Comparison of ENCODE assay signal across 11 mouse cellular contexts in genomic region chr2:32627266-32628043, GRCm38 (mm10). TPM values are rescaled to one million over a fixed set of nuclear protein-coding genes. Genes with fewer than 3 reads are reported as not detected.
DNase-seq lines count a peak whose midpoint lies in the region; ATAC-seq and TF ChIP-seq lines count a peak whose summit lies in the region.
"Had no signal": no experiment of that assay in that cellular context is flagged by ENCODE, and none has a peak within 500 bp of the region (broad histone marks: within the 10 kb centered on the region; RNA-seq: fewer than 3 reads in every experiment).

No protein-coding gene starts in this region.

- peak overlapping the region; percentile 87 for H3K9ac ChIP-seq in heart, embryonic 13.5 days
- peak overlapping the region; percentile 47; the same call in 1 of the 2 replicates for H3K9ac ChIP-seq in midbrain, embryonic 16.5 days (ENCODE audit: low read depth, low read length)
- H3K9ac ChIP-seq in midbrain, embryonic 11.5 days (ENCODE audit: low read length), result no peak overlapping the region
- no peak overlapping the region for H3K9ac ChIP-seq in hindbrain, embryonic 15.5 days
- no peak overlapping the region for H3K9ac ChIP-seq in stomach, postnatal 0 days (ENCODE audit: low read length)
- H3K9ac ChIP-seq: liver, embryonic 15.5 days had no signal

- WGBS in heart, embryonic 13.5 days, result 58% methylated on average over 19 of the region's 20 CpGs
- WGBS in midbrain, embryonic 16.5 days, result 74% methylated on average over 19 of the region's 20 CpGs
- 65% methylated on average over 19 of the region's 20 CpGs for WGBS in midbrain, embryonic 11.5 days
- 71% methylated on average over 20 of the region's 20 CpGs for WGBS in hindbrain, embryonic 15.5 days
- WGBS in stomach, postnatal 0 days, result 67% methylated on average over 19 of the region's 20 CpGs

- no peak for ATAC-seq in heart, embryonic 13.5 days (ENCODE audit: extremely low read depth, insufficient number of reproducible peaks, low FRiP score, low TSS enrichment)
- no peak for ATAC-seq in midbrain, embryonic 16.5 days
- no peak for ATAC-seq in midbrain, embryonic 11.5 days (ENCODE audit: low FRiP score)
- no peak for ATAC-seq in hindbrain, embryonic 15.5 days (ENCODE audit: low FRiP score, low read depth)
- no peak; the same call in 1 of the 2 replicates for ATAC-seq in stomach, postnatal 0 days (ENCODE audit: low FRiP score, low TSS enrichment)
- ATAC-seq: Patski had no signal

- no peaks in the 10 kb centered on the region for H3K27me3 ChIP-seq in heart, embryonic 13.5 days (replicated peaks)
- no peaks in the 10 kb centered on the region for H3K27me3 ChIP-seq in midbrain, embryonic 16.5 days (ENCODE audit: control insufficient read depth, insufficient read depth, low read depth, low read length)
- H3K27me3 ChIP-seq in midbrain, embryonic 11.5 days (ENCODE audit: control insufficient read depth, insufficient read depth, low read length), result no peaks in the 10 kb centered on the region
- H3K27me3 ChIP-seq in hindbrain, embryonic 15.5 days, result no peaks in the 10 kb centered on the region
- no peaks in the 10 kb centered on the region for H3K27me3 ChIP-seq in stomach, postnatal 0 days (ENCODE audit: control insufficient read depth, insufficient read depth, low read length)
- H3K27me3 ChIP-seq: liver, embryonic 15.5 days; Patski had no signal

- peak overlapping the region; percentile 49 for H3K4me3 ChIP-seq in heart, embryonic 13.5 days
- H3K4me3 ChIP-seq in midbrain, embryonic 16.5 days (ENCODE audit: low read depth, low read length), result no peak overlapping the region
- H3K4me3 ChIP-seq in midbrain, embryonic 11.5 days (ENCODE audit: low read depth, low read length), result no peak overlapping the region
- no peak overlapping the region for H3K4me3 ChIP-seq in hindbrain, embryonic 15.5 days
- H3K4me3 ChIP-seq in stomach, postnatal 0 days (ENCODE audit: low read depth, low read length), result no peak overlapping the region
- H3K4me3 ChIP-seq: liver, embryonic 15.5 days had no signal

- intact Hi-C loops in heart, postnatal 25 days (cut with DNase I), result no loop called here

- H3K4me1 ChIP-seq in heart, embryonic 13.5 days, result peaks cover 72% of the 10 kb centered on the region
- H3K4me1 ChIP-seq in midbrain, embryonic 16.5 days (ENCODE audit: control insufficient read depth, insufficient read depth, low read length), result peaks cover 47% of the 10 kb centered on the region
- peaks cover 27% of the 10 kb centered on the region for H3K4me1 ChIP-seq in midbrain, embryonic 11.5 days (ENCODE audit: control insufficient read depth, insufficient read depth, low read length)
- peaks cover 58% of the 10 kb centered on the region for H3K4me1 ChIP-seq in hindbrain, embryonic 15.5 days (replicated peaks)
- H3K4me1 ChIP-seq in stomach, postnatal 0 days (replicated peaks; ENCODE audit: control insufficient read depth, insufficient read depth), result 0 out of 2 replicates have a peak, but pooled peaks cover 9% of the 10 kb centered on the region

- no peaks in the 10 kb centered on the region for H3K9me3 ChIP-seq in heart, embryonic 13.5 days
- H3K9me3 ChIP-seq in midbrain, embryonic 16.5 days (replicated peaks; ENCODE audit: control insufficient read depth, low read length, poor library complexity, severe bottlenecking), result no peaks in the 10 kb centered on the region
- H3K9me3 ChIP-seq in midbrain, embryonic 11.5 days (ENCODE audit: control insufficient read depth, low read length), result no peaks in the 10 kb centered on the region
- no peaks in the 10 kb centered on the region for H3K9me3 ChIP-seq in hindbrain, embryonic 15.5 days
- no peaks in the 10 kb centered on the region for H3K9me3 ChIP-seq in stomach, postnatal 0 days (ENCODE audit: control insufficient read depth, low read length)
- H3K9me3 ChIP-seq: liver, embryonic 15.5 days had no signal

- peaks cover 22% of the 10 kb centered on the region for H3K36me3 ChIP-seq in heart, embryonic 13.5 days
- no peaks in the 10 kb centered on the region for H3K36me3 ChIP-seq in midbrain, embryonic 16.5 days (ENCODE audit: control insufficient read depth, insufficient read depth, low read length)
- no peaks in the 10 kb centered on the region for H3K36me3 ChIP-seq in midbrain, embryonic 11.5 days (ENCODE audit: control insufficient read depth, insufficient read depth, low read length)
- H3K36me3 ChIP-seq in hindbrain, embryonic 15.5 days, result no peaks in the 10 kb centered on the region
- no peaks in the 10 kb centered on the region for H3K36me3 ChIP-seq in stomach, postnatal 0 days (ENCODE audit: control insufficient read depth, insufficient read depth, low read length)
- H3K36me3 ChIP-seq: liver, embryonic 15.5 days had no signal

- peak overlapping the region; percentile 78 for H3K4me2 ChIP-seq in heart, embryonic 13.5 days
- H3K4me2 ChIP-seq in midbrain, embryonic 16.5 days (ENCODE audit: low read length), result 0 out of 2 replicates have a peak overlapping the region, but pooled peaks have one; percentile 5
- H3K4me2 ChIP-seq in midbrain, embryonic 11.5 days, result no peak overlapping the region
- peak overlapping the region; percentile 66; the same call in 1 of the 2 replicates for H3K4me2 ChIP-seq in hindbrain, embryonic 15.5 days
- H3K4me2 ChIP-seq in stomach, postnatal 0 days (replicated peaks; ENCODE audit: low read depth), result no peak overlapping the region
- H3K4me2 ChIP-seq: liver, embryonic 15.5 days had no signal

- no peak for TF ChIP-seq EP300 in stomach, postnatal 0 days (optimal IDR thresholded peaks at IDR 0.05)

- DNase-seq in heart, postnatal 25 days (ENCODE audit: low spot score), result no peak
- DNase-seq in midbrain, embryonic 11.5 days (ENCODE audit: low spot score, missing footprints), result no peak
- peak; percentile 61 for DNase-seq in stomach, postnatal 0 days (ENCODE audit: low spot score)
- no peak for DNase-seq in right cerebral cortex, postnatal 25 days
- DNase-seq: gastrocnemius, postnatal 36 days had no signal

- TF ChIP-seq CTCF in stomach, postnatal 0 days (IDR thresholded peaks at IDR 0.05; ENCODE audit: low read depth), result no peak

- peak overlapping the region; percentile 99 for H3K27ac ChIP-seq in heart, embryonic 13.5 days (replicated peaks)
- no peak overlapping the region for H3K27ac ChIP-seq in midbrain, embryonic 16.5 days (ENCODE audit: low read length)
- H3K27ac ChIP-seq in midbrain, embryonic 11.5 days (ENCODE audit: low read depth, low read length), result no peak overlapping the region
- no peak overlapping the region for H3K27ac ChIP-seq in hindbrain, embryonic 15.5 days (replicated peaks)
- H3K27ac ChIP-seq in stomach, postnatal 0 days (replicated peaks), result peak overlapping the region; percentile 75; the same call in 1 of the 2 replicates
- H3K27ac ChIP-seq: liver, embryonic 15.5 days had no signal

RNA-seq across cellular contexts. Expression of gene Ak1, which starts 5.9 kb away (rescaled TPM):
- 302 and 318 TPM in 2 replicates for polyA plus RNA-seq in heart, embryonic 13.5 days (2015; fragmentation: Nextera tagmentation; extraction: Ambion mirVana)
- 100 to 1,000 TPM; 733 to 743 TPM for total RNA-seq in heart, postnatal 25 days (2021)
- polyA plus RNA-seq in midbrain, embryonic 16.5 days (2015; fragmentation: Nextera tagmentation; extraction: Ambion mirVana), result 107 and 108 TPM in 2 replicates
- 18.3 and 22.0 TPM in 2 replicates for polyA plus RNA-seq in midbrain, embryonic 11.5 days (2014; fragmentation: Nextera tagmentation; extraction: Ambion mirVana)
- 89.0 and 95.9 TPM in 2 replicates for polyA plus RNA-seq in hindbrain, embryonic 15.5 days (2015; fragmentation: Nextera tagmentation; extraction: Ambion mirVana)
- 21.8 and 26.1 TPM in 2 replicates for polyA plus RNA-seq in stomach, postnatal 0 days (2015; fragmentation: Nextera tagmentation; extraction: Ambion mirVana)

RNA-seq across cellular contexts. Expression of gene Eng, which starts 18.9 kb away (rescaled TPM):
- polyA plus RNA-seq in heart, embryonic 13.5 days (2015; fragmentation: Nextera tagmentation; extraction: Ambion mirVana), result 148 and 155 TPM in 2 replicates
- total RNA-seq in heart, postnatal 25 days (2021), result 100 to 1,000 TPM; 126 to 140 TPM
- 27.2 and 30.3 TPM in 2 replicates for polyA plus RNA-seq in midbrain, embryonic 16.5 days (2015; fragmentation: Nextera tagmentation; extraction: Ambion mirVana)
- polyA plus RNA-seq in midbrain, embryonic 11.5 days (2014; fragmentation: Nextera tagmentation; extraction: Ambion mirVana), result 20.5 and 22.7 TPM in 2 replicates
- 29.2 and 33.9 TPM in 2 replicates for polyA plus RNA-seq in hindbrain, embryonic 15.5 days (2015; fragmentation: Nextera tagmentation; extraction: Ambion mirVana)
- polyA plus RNA-seq in stomach, postnatal 0 days (2015; fragmentation: Nextera tagmentation; extraction: Ambion mirVana), result 23.0 and 23.3 TPM in 2 replicates

RNA-seq across cellular contexts. Expression of gene St6galnac6, which starts 27.9 kb away (rescaled TPM):
- polyA plus RNA-seq in heart, embryonic 13.5 days (2015; fragmentation: Nextera tagmentation; extraction: Ambion mirVana), result 24.8 and 29.1 TPM in 2 replicates
- total RNA-seq in heart, postnatal 25 days (2021), result 100 to 1,000 TPM; 104 to 110 TPM
- polyA plus RNA-seq in midbrain, embryonic 16.5 days (2015; fragmentation: Nextera tagmentation; extraction: Ambion mirVana), result 26.5 and 36.4 TPM in 2 replicates
- 3.4 and 4.5 TPM in 2 replicates for polyA plus RNA-seq in midbrain, embryonic 11.5 days (2014; fragmentation: Nextera tagmentation; extraction: Ambion mirVana)
- 24.1 and 27.7 TPM in 2 replicates for polyA plus RNA-seq in hindbrain, embryonic 15.5 days (2015; fragmentation: Nextera tagmentation; extraction: Ambion mirVana)
- polyA plus RNA-seq in stomach, postnatal 0 days (2015; fragmentation: Nextera tagmentation; extraction: Ambion mirVana), result 9.1 and 11.3 TPM in 2 replicates

RNA-seq across cellular contexts. Expression of gene St6galnac4, which starts 40.6 kb away (rescaled TPM):
- 37.6 and 38.7 TPM in 2 replicates for polyA plus RNA-seq in heart, embryonic 13.5 days (2015; fragmentation: Nextera tagmentation; extraction: Ambion mirVana)
- 10 to 100 TPM; 17.7 to 21.4 TPM for total RNA-seq in heart, postnatal 25 days (2021)
- polyA plus RNA-seq in midbrain, embryonic 16.5 days (2015; fragmentation: Nextera tagmentation; extraction: Ambion mirVana), result 33.4 and 39.0 TPM in 2 replicates
- 13.2 and 13.6 TPM in 2 replicates for polyA plus RNA-seq in midbrain, embryonic 11.5 days (2014; fragmentation: Nextera tagmentation; extraction: Ambion mirVana)
- 41.2 and 41.9 TPM in 2 replicates for polyA plus RNA-seq in hindbrain, embryonic 15.5 days (2015; fragmentation: Nextera tagmentation; extraction: Ambion mirVana)
- polyA plus RNA-seq in stomach, postnatal 0 days (2015; fragmentation: Nextera tagmentation; extraction: Ambion mirVana), result 7.4 and 7.7 TPM in 2 replicates

RNA-seq across cellular contexts. Expression of gene 9430097D07Rik, which starts 52.0 kb away (rescaled TPM):
- polyA plus RNA-seq in heart, embryonic 13.5 days (2015; fragmentation: Nextera tagmentation; extraction: Ambion mirVana), result 0.21 TPM in 1 of 2 replicates, not detected in the other
- not detected for total RNA-seq in heart, postnatal 25 days (2021)
- polyA plus RNA-seq in midbrain, embryonic 16.5 days (2015; fragmentation: Nextera tagmentation; extraction: Ambion mirVana), result 0.52 and 1.1 TPM in 2 replicates
- polyA plus RNA-seq in midbrain, embryonic 11.5 days (2014; fragmentation: Nextera tagmentation; extraction: Ambion mirVana), result 0.25 and 0.49 TPM in 2 replicates
- polyA plus RNA-seq in hindbrain, embryonic 15.5 days (2015; fragmentation: Nextera tagmentation; extraction: Ambion mirVana), result 0.79 and 0.87 TPM in 2 replicates
- polyA plus RNA-seq in stomach, postnatal 0 days (2015; fragmentation: Nextera tagmentation; extraction: Ambion mirVana), result not detected in 2 replicates
- total RNA-seq: gastrocnemius, postnatal 36 days had no signal
- polyA plus RNA-seq: liver, embryonic 15.5 days; small intestine, adult 2 months had no signal

Comparison
In these comparisons a context has a peak if more than half of its experiments do, and no peak if none do; other contexts are left out.
1. H3K4me2 ChIP-seq: peak in heart, embryonic 13.5 days (single experiment), midbrain, embryonic 16.5 days (single experiment) and hindbrain, embryonic 15.5 days (single experiment); none in midbrain, embryonic 11.5 days (single experiment) and stomach, postnatal 0 days (single experiment).
2. H3K9ac ChIP-seq: peak in heart, embryonic 13.5 days (single experiment) and midbrain, embryonic 16.5 days (single experiment); none in midbrain, embryonic 11.5 days (single experiment), hindbrain, embryonic 15.5 days (single experiment) and stomach, postnatal 0 days (single experiment).
3. H3K27ac ChIP-seq: peak in heart, embryonic 13.5 days (single experiment) and stomach, postnatal 0 days (single experiment); none in midbrain, embryonic 16.5 days (single experiment), midbrain, embryonic 11.5 days (single experiment) and hindbrain, embryonic 15.5 days (single experiment).